Mouse (Mus musculus): ENCODE data around the gene Pttg1.

DNA sequence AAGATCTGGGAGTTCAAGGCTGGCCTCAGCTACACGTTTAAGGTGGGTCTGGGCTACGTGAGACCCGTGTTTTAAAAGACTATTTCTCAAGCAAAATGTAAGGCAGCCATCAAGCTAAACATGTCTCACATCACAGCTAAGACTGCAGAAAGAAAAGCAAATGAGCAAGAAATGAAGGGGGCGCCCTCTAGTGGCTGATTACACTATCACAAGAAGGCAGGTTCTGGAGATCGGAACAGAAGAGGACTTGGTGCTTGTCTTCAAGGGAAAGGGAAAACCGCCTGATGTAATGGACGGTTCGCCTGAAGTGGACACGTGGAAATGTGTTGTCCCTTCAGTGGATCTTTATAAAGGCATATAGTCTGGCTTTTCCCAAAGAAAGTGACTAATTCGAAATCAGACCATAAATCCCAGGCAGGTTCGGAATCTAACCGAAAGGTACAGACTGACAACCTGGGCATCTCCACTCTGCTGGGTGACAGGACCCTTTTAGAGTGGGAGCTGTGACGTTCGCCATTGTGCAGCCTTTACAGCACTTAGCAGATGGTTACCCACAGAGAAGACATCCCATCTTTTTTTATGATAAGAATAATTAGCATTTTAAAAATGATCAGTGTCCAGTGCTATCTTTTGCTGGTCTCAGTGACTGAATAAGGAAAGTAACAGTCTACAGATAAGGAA, 13.1 kb downstream of the Pttg1 start:
- TF ChIP-seq GATA1 (IDR thresholded peaks at IDR 0.05; ENCODE audit: low read length) (no peak), TAL1 (IDR thresholded peaks at IDR 0.05; ENCODE audit: low read length) (no peak)

Measured in erythroblast, embryonic 14.5 days (primary cell).